Mouse (Mus musculus): ENCODE measurements at regions not wholly inside any gene's neighbourhood (a gene's known extent, or its start where the extent isn't known, plus 50 kb on each side); places are given as distances from the start of the nearest gene placed in this dataset.

DNA sequence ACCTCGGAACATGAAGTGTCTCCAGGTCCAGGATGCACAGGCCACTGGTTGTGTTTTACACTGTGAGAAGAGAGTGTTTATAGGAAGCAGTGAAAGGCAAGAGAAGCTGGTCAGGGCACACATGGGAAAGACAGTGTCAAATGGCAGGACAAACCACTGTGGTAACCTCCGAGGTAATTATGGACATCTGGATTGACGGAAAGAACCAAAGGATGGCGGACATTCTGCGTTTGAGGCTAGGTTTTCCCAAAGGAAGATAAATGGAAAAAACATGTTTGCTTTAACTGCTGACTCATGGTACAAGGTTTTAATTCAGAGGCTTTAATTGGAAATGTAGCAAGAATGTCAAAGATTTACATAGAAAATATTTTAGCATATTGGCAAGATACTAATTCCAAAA lies 80.2 kb downstream of the Tmem30b start:
- Histone ChIP-seq H3K4me3 (no peak overlapping the region), H3K27ac (peak overlapping the region; percentile 38; the same call in 1 of the 2 replicates)
- no peak for TF ChIP-seq CTCF (IDR thresholded peaks at IDR 0.05)
- intact Hi-C loops (cut with DNase I) = no loop called here
- no peak for DNase-seq

DNA sequence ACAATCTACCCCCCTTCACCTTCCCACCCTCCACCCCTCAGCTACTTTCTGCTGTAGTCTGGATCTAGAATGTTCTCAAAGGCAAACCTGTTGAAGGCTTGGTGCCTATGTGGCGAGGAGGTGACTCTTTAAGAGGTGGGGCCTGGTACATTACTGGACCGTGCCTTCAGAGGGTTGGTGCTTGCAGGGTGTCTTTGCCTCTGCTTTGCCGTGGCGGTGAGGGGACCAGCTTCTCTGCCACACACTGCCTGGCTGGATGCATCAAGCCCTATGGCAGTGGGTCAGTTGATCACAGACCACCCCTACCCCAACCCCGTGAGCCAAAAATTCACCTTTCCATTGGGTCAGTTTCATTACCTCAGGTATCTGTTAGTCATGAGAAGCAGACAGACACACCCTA lies 81.9 kb downstream of the Tmem30b start:
- no peak for TF ChIP-seq CTCF (IDR thresholded peaks at IDR 0.05)
- no peak overlapping the region for H3K4me3 ChIP-seq
- no peak for DNase-seq
- no peak overlapping the region for H3K27ac ChIP-seq
- intact Hi-C loops (cut with DNase I) = no loop called here

DNA sequence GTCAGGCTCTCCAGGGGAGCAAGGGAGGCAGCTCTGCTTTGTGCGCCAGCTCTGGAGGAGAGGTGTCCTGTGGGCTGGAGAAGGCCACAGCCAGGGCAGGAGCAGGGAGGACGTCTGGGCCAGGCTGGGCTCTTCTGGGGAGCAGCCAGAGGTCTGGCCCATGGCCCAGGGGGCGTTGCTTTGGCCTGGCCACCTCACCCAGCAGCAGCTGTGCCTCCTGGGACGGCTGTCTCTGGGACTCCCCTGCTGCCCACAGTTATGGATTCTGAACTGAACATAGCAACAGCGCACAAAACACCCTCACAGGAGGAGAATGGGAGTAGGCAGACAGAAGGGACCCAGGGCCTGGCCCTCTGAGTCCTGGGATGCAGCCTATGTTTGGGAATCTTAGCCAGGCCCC lies 84.1 kb downstream of the Tmem30b start:
- intact Hi-C loops (cut with DNase I) = no loop called here
- H3K4me3 ChIP-seq = peak overlapping the region; percentile 36
- DNase-seq = peak; percentile 93
- peak overlapping the region; percentile 86 for H3K27ac ChIP-seq
- TF ChIP-seq CTCF (IDR thresholded peaks at IDR 0.05) = no peak

DNA sequence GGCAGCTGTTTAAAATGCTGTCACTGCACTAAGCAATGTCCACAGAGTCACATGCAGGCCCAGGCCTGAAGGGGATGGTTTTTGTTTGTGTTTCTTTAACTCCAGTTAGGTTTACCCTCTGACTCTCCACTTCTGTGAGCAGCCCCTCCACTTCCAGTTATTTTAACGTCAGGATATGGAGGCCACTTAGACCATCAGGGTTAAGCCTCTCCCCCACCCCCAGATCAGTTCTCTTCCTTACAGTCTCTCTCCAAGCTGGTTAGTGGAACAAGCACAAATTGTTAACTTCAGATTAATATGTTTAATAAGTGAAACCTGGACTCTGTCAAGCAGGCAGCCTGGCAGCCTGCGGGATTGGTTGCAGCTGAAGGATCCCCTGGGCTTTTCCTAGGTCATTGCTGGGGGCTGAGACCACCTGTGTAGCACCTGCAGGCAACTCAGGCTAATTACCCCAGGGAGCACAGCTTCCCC lies 85.9 kb downstream of the Tmem30b start:
- no peak for DNase-seq
- intact Hi-C loops (cut with DNase I) = no loop called here
- no peak for TF ChIP-seq CTCF (IDR thresholded peaks at IDR 0.05)
- no peak overlapping the region for H3K4me3 ChIP-seq
- peak overlapping the region; percentile 59 for H3K27ac ChIP-seq

DNA sequence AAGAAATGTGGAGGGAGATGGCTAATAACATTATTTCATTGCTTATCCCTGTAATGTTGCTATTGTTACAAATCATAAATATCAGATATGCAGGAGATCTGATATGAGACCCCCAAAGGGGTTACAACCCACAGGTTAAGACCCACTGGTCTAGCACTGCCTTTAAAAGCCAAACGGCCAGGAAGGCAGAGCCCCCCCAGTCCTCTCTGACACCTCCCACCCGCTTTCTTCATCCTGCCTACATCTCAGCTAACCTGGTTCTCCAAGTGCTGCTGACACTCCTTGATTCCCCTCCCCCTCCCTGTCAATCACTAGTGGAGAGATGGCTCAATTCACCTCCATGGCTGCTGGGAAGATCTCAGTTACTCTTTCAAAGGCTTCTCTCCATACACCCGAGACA lies 94.9 kb downstream of the Tmem30b start:
- no peak overlapping the region for H3K4me3 ChIP-seq
- intact Hi-C loops (cut with DNase I) = loop anchor here (5.0 kb wide), 3 partner anchors 34 to 129 kb away; no protein-coding TSS in a partner anchor
- TF ChIP-seq CTCF (IDR thresholded peaks at IDR 0.05) = no peak
- no peak for DNase-seq
- H3K27ac ChIP-seq = no peak overlapping the region

DNA sequence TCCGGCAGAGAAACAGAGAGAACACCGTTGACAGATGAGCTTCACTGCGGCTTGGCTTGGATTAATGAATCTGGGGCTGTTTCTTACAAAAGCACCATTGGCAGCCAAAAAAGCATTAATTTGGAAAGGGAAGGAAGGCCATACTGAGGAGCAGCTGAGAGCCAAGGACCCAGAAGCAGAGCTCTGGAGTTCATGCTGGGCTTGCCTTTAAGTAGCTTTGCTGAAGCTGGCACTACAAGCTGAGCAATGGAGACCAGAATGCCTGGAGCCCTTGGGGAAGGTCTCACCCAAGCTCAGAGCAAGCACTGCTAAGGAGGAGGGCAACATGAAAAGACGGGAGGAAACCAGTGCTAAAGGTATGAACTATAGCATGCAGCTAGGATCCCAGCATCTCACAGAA lies 95.7 kb downstream of the Tmem30b start:
- DNase-seq = no peak
- intact Hi-C loops (cut with DNase I) = loop anchor here (5.0 kb wide), 3 partner anchors 33 to 128 kb away; no protein-coding TSS in a partner anchor
- Histone ChIP-seq H3K4me3 (no peak overlapping the region), H3K27ac (peak overlapping the region; percentile 16)
- TF ChIP-seq CTCF (IDR thresholded peaks at IDR 0.05) = no peak

DNA sequence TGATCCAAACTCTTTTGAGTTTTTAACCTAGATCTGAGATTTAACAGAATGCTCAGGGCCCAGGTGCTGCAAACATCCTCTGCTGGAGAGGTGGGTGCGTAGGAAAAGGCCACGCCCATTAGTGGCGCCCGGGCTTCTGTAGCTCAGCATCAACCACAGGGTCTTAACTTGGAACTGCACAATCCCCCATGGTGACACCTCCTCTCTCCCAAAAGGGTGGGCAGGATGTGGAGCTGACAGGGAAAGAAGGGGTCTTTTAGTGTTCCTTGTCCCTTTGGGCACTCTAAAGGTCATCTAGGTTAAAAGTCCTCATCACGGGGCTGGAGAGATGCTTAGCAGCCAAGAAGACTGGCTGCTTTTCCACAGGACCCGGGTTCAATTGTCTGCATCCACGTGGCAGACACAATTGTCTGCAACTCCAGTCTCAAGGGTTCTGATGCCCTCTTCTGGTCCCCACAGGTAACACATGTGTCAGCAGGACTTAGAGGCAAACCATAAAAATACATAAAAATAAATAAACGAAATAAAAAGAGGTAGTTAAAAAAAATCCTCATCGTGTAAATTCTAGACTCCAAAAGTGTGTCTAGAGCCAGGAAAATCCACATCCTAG lies 96.2 kb downstream of the Tmem30b start:
- H3K4me3 ChIP-seq = no peak overlapping the region
- DNase-seq = peak; percentile 52
- intact Hi-C loops (cut with DNase I) = loop anchor here (2.0 to 5.0 kb wide), 4 partner anchors 33 to 429 kb away; no protein-coding TSS in a partner anchor
- H3K27ac ChIP-seq = peak overlapping the region; percentile 35; the same call in 1 of the 2 replicates
- peak; percentile 81 for TF ChIP-seq CTCF (IDR thresholded peaks at IDR 0.05)

DNA sequence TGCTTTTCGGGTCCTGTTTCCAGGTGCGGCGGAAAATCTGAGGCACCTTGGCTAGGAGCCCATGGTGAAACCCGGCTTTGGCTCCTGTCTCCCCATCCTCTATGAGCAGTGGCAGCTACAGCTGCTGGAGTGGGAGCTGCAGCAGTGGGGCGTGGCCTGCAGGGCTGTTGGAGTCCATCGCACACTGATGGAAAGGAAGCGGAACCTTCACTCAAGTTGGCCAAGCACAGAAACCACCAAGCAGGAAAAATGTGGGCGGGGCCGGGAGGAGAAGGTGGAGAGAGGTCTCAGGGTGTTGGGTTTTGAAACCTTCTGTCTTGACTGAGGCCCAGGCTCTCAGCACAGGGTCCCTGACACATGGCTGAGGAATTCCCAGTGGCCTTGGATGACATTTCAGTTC lies 97.1 kb downstream of the Tmem30b start:
- intact Hi-C loops (cut with DNase I) = loop anchor here (2.0 kb wide), 1 partner anchor 428 kb away; no protein-coding TSS in a partner anchor
- peak overlapping the region; percentile 56 for H3K27ac ChIP-seq
- peak; percentile 68 for DNase-seq
- TF ChIP-seq CTCF (IDR thresholded peaks at IDR 0.05) = no peak
- peak overlapping the region; percentile 44 for H3K4me3 ChIP-seq

DNA sequence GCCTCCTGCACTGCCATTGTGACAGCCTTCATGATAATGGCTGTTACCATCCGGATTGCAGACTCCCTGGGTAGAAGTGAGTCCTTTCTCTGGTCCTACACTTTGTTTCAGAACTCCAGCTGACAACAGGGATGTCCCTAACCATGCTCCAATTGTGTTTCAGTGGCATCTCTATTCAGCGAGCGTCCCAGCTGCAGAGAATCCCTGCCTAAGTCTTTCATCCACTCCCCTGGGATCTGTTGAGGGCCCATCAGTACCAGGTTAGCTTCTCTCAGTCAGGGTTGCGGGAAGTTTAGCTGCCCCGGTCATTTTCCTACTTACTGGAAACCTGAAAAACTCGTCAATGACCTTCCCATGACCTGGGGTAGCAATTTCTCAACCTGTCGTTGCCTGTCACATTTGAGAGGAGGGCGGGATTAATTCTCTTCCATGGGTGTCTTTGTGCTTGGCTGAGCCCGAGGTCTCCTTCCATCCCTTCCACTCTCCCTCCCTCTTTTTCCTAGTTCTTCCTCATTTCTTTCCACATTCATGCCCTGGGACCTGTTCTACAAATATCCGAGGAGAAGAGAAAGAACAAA lies 97.7 kb downstream of the Tmem30b start:
- peak overlapping the region; percentile 56 for H3K27ac ChIP-seq
- no peak for DNase-seq
- no peak overlapping the region for H3K4me3 ChIP-seq
- no peak for TF ChIP-seq CTCF (IDR thresholded peaks at IDR 0.05)
- intact Hi-C loops (cut with DNase I) = loop anchor here (2.0 kb wide), 1 partner anchor 428 kb away; no protein-coding TSS in a partner anchor

DNA sequence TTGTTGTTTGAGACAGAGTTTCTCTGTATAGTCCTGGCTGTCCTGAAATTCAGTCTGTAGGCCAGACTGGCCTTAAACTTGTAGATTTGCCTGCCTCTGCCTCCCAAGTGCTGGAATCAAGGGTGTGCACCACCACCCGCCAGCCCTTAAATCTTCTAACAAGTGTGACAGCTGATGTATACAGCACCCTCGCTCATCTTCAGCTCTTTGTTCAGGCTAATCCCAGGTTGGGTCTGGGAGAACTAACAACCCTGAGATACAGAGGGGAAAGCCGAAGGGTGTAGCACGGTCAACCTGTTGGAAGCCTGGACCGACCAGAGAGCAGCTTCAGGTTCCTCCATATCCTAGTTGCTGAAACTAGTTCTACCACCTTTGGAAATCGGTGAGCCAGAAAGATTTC lies 99.0 kb downstream of the Tmem30b start:
- intact Hi-C loops (cut with DNase I) = no loop called here

DNA sequence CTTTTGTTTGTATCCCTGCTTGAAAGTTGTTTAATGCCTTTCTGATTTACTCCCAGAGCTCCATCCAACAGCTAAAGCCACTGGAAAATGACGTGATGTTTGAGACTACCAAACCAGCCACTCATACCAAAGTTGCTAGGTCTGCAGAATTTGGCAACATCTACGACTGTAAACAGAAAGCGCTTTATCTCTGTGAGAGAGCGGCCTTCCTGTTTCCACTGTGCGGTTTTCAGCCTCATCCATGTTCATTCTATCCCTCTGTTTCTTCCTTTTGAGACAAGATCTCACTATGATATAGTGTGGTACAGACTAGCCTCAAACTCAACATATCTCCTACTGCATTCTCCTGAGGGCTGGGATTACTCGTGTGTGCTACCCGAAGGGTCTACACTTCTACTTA lies 100.0 kb downstream of the Tmem30b start:
- intact Hi-C loops (cut with DNase I) = no loop called here
- no peak for DNase-seq
- TF ChIP-seq CTCF (IDR thresholded peaks at IDR 0.05) = no peak
- no peak overlapping the region for H3K27ac ChIP-seq
- no peak overlapping the region for H3K4me3 ChIP-seq

More for the DNA sequence above, 99.0 kb downstream of the Tmem30b start:
- no peak overlapping the region for H3K4me3 ChIP-seq
- no peak for TF ChIP-seq CTCF (IDR thresholded peaks at IDR 0.05)
- no peak for DNase-seq
- H3K27ac ChIP-seq = no peak overlapping the region

DNA sequence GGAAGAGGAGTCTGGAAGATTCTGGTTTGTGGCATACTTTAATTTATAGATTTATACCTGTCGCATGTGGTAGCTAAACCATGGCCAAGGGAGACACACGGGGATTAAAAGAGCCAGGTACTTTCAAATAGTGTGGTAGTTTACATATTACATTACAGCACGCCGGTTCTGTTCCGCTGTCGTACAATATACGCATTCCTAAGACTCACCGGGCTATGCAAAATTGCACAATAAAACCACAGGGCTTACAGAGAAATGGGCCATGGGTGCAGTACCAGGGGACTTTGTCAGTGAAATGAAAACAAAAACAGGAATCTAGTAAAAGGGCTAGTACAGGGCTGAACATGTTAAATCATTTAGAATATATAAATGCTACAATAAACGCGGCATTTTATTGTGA lies 100.6 kb downstream of the Tmem30b start:
- H3K27ac ChIP-seq = no peak overlapping the region
- DNase-seq = no peak
- intact Hi-C loops (cut with DNase I) = no loop called here
- no peak overlapping the region for H3K4me3 ChIP-seq
- no peak for TF ChIP-seq CTCF (IDR thresholded peaks at IDR 0.05)

DNA sequence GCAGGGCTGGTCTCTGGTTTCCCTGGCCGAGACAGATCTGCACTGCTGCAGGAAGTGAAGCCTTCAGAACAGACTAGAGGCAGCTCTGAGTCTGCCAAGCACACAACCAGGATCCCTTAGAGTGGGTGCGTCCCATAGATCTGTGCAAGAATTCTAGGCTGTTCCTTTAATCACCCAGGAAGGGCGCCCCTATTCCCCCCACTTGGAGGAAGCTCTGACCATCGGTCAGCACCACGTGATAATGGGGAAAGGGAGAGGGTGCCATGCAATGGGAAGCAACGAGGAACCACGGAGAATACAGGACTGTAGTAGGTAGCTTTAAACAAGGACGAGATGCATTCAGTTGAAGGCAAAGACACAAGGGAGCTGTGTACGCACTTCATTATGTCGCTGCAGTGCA lies 101.1 kb downstream of the Tmem30b start:
- intact Hi-C loops (cut with DNase I) = no loop called here
- H3K4me3 ChIP-seq = no peak overlapping the region
- TF ChIP-seq CTCF (IDR thresholded peaks at IDR 0.05) = no peak
- H3K27ac ChIP-seq = peak overlapping the region; percentile 16; the same call in 1 of the 2 replicates
- no peak for DNase-seq
